Mouse (Mus musculus): ENCODE data around the gene Adat2. TPM values are rescaled to one million over a fixed set of nuclear protein-coding genes. Genes with fewer than 3 reads are reported as not detected.

The Adat2 gene
- total and polyA plus RNA-seq, 3 experiments = 10.4 to 20.6 (median 11.6) TPM

GRCm38 (mm10) chr10:13539769-13540333 lies 12.8 kb upstream of the Adat2 start:
- no peak for DNase-seq (ENCODE audit: extremely low read depth)
- Histone ChIP-seq H3K27ac (ENCODE audit: insufficient read depth, low read depth) (no peak overlapping the region), H3K79me2 (replicated peaks; ENCODE audit: control insufficient read depth, extremely low read depth, insufficient read depth, poor library complexity, severe bottlenecking) (no peaks in the 10 kb centered on the region), H3K9ac (ENCODE audit: insufficient read depth, low read depth) (no peak overlapping the region), H3K9me3 (replicated peaks; ENCODE audit: low read length) (no peaks in the 10 kb centered on the region), H3K4me3 (replicated peaks in 1 of 3; ENCODE audit: low read depth in 2 of 3, low read length in 2 of 3, poor library complexity in 1 of 3) (no peak overlapping the region), H3K27me3 (replicated peaks) (no peaks in the 10 kb centered on the region), H3K4me2 (ENCODE audit: insufficient read depth, low read depth, poor library complexity, severe bottlenecking) (no peak overlapping the region), H3K36me3 (replicated peaks in 1 of 2; ENCODE audit: control insufficient read depth in 1 of 2, insufficient read depth in 1 of 2, low read length in 1 of 2) (peaks cover 13 to 58% of the 10 kb centered on the region in 2 experiments), H3K4me1 (ENCODE audit: control insufficient read depth in 1 of 2, insufficient read depth in 2 of 2) (no peaks in the 10 kb centered on the region)
- dilution Hi-C loops (cut with MboI; ENCODE audit: extremely low pct_ligation_motif_present, extremely low pct_unique_long_range_greater_than_20kb, low sequenced_read_pairs) = no loop called here
- TF ChIP-seq CTCF (conservative IDR thresholded peaks at IDR 0.05 in 1 of 2, IDR thresholded peaks at IDR 0.05 in 1 of 2; ENCODE audit: low read depth in 2 of 2, low read length in 2 of 2) (no peak), JUND (conservative IDR thresholded peaks at IDR 0.05; ENCODE audit: low read depth, low read length) (no peak), GABPA (IDR thresholded peaks at IDR 0.05; ENCODE audit: insufficient replicate concordance, low read depth, low read length) (no peak), HCFC1 (IDR thresholded peaks at IDR 0.05; ENCODE audit: low read depth, low read length) (no peak), PAX5 (IDR thresholded peaks at IDR 0.05; ENCODE audit: low read length) (no peak), USF2 (conservative IDR thresholded peaks at IDR 0.05; ENCODE audit: low read depth, low read length) (no peak), ZMIZ1 (IDR thresholded peaks at IDR 0.05; ENCODE audit: low read depth, low read length) (no peak), KAT2A (IDR thresholded peaks at IDR 0.05; ENCODE audit: insufficient replicate concordance, low read length) (no peak), MXI1 (IDR thresholded peaks at IDR 0.05; ENCODE audit: low read depth, low read length) (no peak), ETS1 (conservative IDR thresholded peaks at IDR 0.05; ENCODE audit: low read depth, low read length) (no peak), USF1 (IDR thresholded peaks at IDR 0.05; ENCODE audit: low read depth, low read length) (no peak), TCF12 (IDR thresholded peaks at IDR 0.05; ENCODE audit: low read depth, low read length) (no peak), CHD2 (IDR thresholded peaks at IDR 0.05; ENCODE audit: low read length) (no peak), CHD1 (IDR thresholded peaks at IDR 0.05; ENCODE audit: low read depth, low read length) (no peak), MYC (IDR thresholded peaks at IDR 0.05; ENCODE audit: low read depth, low read length) (no peak), IRF4 (IDR thresholded peaks at IDR 0.05; ENCODE audit: low read depth, low read length) (no peak), UBTF (IDR thresholded peaks at IDR 0.05; ENCODE audit: low read depth, low read length) (no peak), EP300 (IDR thresholded peaks at IDR 0.05; ENCODE audit: low read length) (no peak), POLR2AphosphoS2 (IDR thresholded peaks at IDR 0.05; ENCODE audit: low read depth, low read length) (no peak)
- in situ Hi-C loops (cut with MboI; ENCODE audit: low pct_ligation_motif_present, low pct_unique_long_range_greater_than_20kb, low sequenced_read_pairs) = no loop called here

- no peak for DNase-seq (ENCODE audit: extremely low read depth)
- no peak overlapping the region for H3K9ac ChIP-seq (ENCODE audit: insufficient read depth, low read depth)
- dilution Hi-C loops (cut with MboI; ENCODE audit: extremely low pct_ligation_motif_present, extremely low pct_unique_long_range_greater_than_20kb, low sequenced_read_pairs) (no loop called here), in situ Hi-C loops (cut with MboI; ENCODE audit: low pct_ligation_motif_present, low pct_unique_long_range_greater_than_20kb, low sequenced_read_pairs) (no loop called here)
- H3K4me2 ChIP-seq (ENCODE audit: insufficient read depth, low read depth, poor library complexity, severe bottlenecking) = no peak overlapping the region
- no peaks in the 10 kb centered on the region for H3K27me3 ChIP-seq (replicated peaks)
- peaks cover 10 to 56% of the 10 kb centered on the region in 2 experiments for H3K36me3 ChIP-seq (replicated peaks in 1 of 2; ENCODE audit: control insufficient read depth in 1 of 2, insufficient read depth in 1 of 2, low read length in 1 of 2)
- H3K9me3 ChIP-seq (replicated peaks; ENCODE audit: low read length) = no peaks in the 10 kb centered on the region
- H3K4me1 ChIP-seq (ENCODE audit: control insufficient read depth in 1 of 2, insufficient read depth in 2 of 2) = no peaks in the 10 kb centered on the region
- TF ChIP-seq IRF4 (IDR thresholded peaks at IDR 0.05; ENCODE audit: low read depth, low read length) = no peak
- TF ChIP-seq ZNF384 (IDR thresholded peaks at IDR 0.05; ENCODE audit: low read depth, low read length) = no peak
- TF ChIP-seq USF1 (IDR thresholded peaks at IDR 0.05; ENCODE audit: low read depth, low read length) = no peak
- TF ChIP-seq MAZ (IDR thresholded peaks at IDR 0.05; ENCODE audit: low read depth, low read length) = no peak
- no peak for TF ChIP-seq UBTF (IDR thresholded peaks at IDR 0.05; ENCODE audit: low read depth, low read length)
- no peak for TF ChIP-seq PAX5 (IDR thresholded peaks at IDR 0.05; ENCODE audit: low read length)
- TF ChIP-seq GABPA (IDR thresholded peaks at IDR 0.05; ENCODE audit: insufficient replicate concordance, low read depth, low read length) = no peak
- no peak for TF ChIP-seq MAFK (IDR thresholded peaks at IDR 0.05; ENCODE audit: insufficient replicate concordance, low read length)
- no peak for TF ChIP-seq MYC (IDR thresholded peaks at IDR 0.05; ENCODE audit: low read depth, low read length)
- TF ChIP-seq E2F4 (IDR thresholded peaks at IDR 0.05; ENCODE audit: insufficient replicate concordance, low read depth, low read length) = no peak
- no peak for TF ChIP-seq ZMIZ1 (IDR thresholded peaks at IDR 0.05; ENCODE audit: low read depth, low read length)
- TF ChIP-seq ZC3H11A (IDR thresholded peaks at IDR 0.05; ENCODE audit: low read depth, low read length) = no peak
- TF ChIP-seq ELF1 (IDR thresholded peaks at IDR 0.05; ENCODE audit: low read depth, low read length) = no peak
- no peak for TF ChIP-seq CTCF (conservative IDR thresholded peaks at IDR 0.05 in 1 of 2, IDR thresholded peaks at IDR 0.05 in 1 of 2; ENCODE audit: low read depth in 2 of 2, low read length in 2 of 2)
- no peak for TF ChIP-seq CHD2 (IDR thresholded peaks at IDR 0.05; ENCODE audit: low read length)
- no peak for TF ChIP-seq TBP (conservative IDR thresholded peaks at IDR 0.05; ENCODE audit: low read depth, low read length)
- H3K79me2 ChIP-seq (replicated peaks; ENCODE audit: control insufficient read depth, extremely low read depth, insufficient read depth, poor library complexity, severe bottlenecking) = no peaks in the 10 kb centered on the region
- no peak overlapping the region for H3K27ac ChIP-seq (ENCODE audit: insufficient read depth, low read depth)
- no peak overlapping the region for H3K4me3 ChIP-seq (replicated peaks in 1 of 3; ENCODE audit: low read depth in 2 of 3, low read length in 2 of 3, poor library complexity in 1 of 3)
These were observed 11.0 kb upstream of the Adat2 start for GRCm38 (mm10) chr10:13541721-13542120.
